Mouse (Mus musculus) MEL-GATA-1-ER (cell line): Measurements from ENCODE around the gene Ccl28.
"Not testable (repeated sequence)": the region's sequence is repeated elsewhere in the genome, so short reads cannot be mapped to it uniquely, and the experiment has no call there.

Experiments used
- DNase-seq: peaks from one replicate; pipeline ENCODE4 v3.0.0-alpha.2; 2012; ENCODE audit warnings: low read depth; ENCODE audit errors: extremely low read depth

Ccl28 gene

DNA sequence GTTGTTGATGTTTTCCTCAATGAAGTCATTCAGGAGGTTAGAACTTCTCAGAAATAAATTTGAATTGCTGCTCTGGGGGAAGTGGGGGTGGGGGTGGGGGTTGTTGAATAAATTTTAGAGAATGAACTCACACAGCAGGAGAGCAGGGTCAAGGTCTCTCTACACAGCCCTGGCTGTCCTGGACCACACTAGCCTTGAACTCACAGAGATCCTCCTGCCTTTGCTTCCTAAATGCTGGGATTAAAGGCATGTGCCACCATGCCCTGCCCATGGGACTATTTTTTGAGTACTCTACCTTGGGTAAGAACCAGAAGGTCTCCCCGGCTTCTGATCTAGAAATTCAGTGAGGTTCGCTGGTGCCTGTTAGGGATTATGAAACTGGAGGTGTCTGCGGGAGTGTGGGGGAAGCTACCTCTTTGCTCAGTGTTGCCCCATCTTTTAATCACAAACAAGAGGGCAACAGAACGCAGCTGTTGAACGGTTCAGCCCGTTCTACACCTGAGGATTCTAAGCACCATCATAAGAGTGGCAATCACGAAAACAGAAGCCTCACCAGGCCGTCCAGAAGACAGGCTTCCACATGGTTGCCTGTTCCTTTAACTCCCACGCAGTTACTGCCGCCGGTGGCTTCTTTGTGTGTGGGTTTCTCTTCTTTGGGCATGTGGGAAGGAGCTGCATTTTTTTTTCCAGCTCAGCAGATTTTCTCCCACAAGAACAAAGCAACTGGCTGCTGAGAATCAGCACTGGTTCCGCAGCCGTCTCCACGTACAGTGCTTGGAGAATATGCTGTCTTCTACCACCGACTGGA lies 25.5 kb downstream of the Ccl28 start:
- DNase-seq = no peak

DNA sequence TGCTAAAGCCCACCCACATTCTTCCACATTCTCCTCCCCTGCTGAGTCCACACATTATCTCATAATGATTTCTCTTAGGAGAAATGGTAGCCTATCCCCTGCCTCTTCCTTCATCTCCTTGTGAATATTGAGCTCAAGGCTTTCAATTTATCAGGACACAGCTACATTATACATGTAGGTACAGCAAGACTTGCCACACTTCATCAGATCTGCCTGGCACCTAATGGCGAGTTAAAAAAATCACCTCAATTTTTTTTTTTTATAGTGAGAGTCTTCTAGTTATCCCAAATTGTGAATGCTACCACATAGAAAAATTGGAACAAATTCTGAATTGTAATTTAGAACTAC lies 26.1 kb downstream of the Ccl28 start:
- no peak for DNase-seq

- DNase-seq = no peak
Observed at GRCm38 (mm10) chr13:119654734-119655133, 31.1 kb downstream of the Ccl28 start.

GRCm38 (mm10) chr13:119656246-119656645 lies 32.6 kb downstream of the Ccl28 start:
- DNase-seq = no peak

- no peak for DNase-seq
Observed at GRCm38 (mm10) chr13:119656846-119657416, 33.3 kb downstream of the Ccl28 start.

- DNase-seq = not testable (repeated sequence)
Observed at GRCm38 (mm10) chr13:119661420-119661819, 37.8 kb downstream of the Ccl28 start.

GRCm38 (mm10) chr13:119678794-119679193 lies 55.2 kb downstream of the Ccl28 start:
- no peak for DNase-seq

DNA sequence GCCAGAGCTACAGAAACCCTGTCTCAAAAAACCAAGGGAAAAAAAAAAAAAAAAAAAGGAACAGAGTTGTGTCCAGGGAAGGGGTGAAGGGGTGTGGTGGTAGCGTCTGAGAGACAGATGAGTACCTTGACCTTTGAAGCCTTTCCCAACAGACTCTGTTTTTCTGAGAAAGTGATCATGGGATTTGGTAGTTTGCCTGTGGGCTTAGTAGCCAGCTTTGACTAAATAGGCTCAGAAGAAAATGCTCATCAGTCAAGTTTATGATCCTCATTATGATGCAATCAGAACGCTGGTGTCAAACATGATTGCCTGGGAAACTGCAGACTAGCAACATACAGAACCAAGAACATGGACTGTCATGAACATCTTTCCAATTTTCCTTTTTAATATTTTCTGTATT lies 56.1 kb downstream of the Ccl28 start:
- DNase-seq = no peak

- DNase-seq = no peak
Observed at GRCm38 (mm10) chr13:119681161-119681560, 57.5 kb downstream of the Ccl28 start.

- no peak for DNase-seq
Observed at GRCm38 (mm10) chr13:119684416-119685177, 61.0 kb downstream of the Ccl28 start.

GRCm38 (mm10) chr13:119689709-119690038 lies 66.1 kb downstream of the Ccl28 start:
- DNase-seq = no peak

- DNase-seq = peak; percentile 98
Observed at GRCm38 (mm10) chr13:119690039-119690728, 66.6 kb downstream of the Ccl28 start, which contains the start of gene Hmgcs1. Gene Hmgcs1 (plus strand): TSS chr13:119690379.

GRCm38 (mm10) chr13:119690876-119691620 lies 67.4 kb downstream of the Ccl28 start:
- DNase-seq = no peak

- not testable (repeated sequence) for DNase-seq
Observed at GRCm38 (mm10) chr13:119691958-119692357, 68.3 kb downstream of the Ccl28 start.

- no peak for DNase-seq
Observed at GRCm38 (mm10) chr13:119695676-119696075, 72.1 kb downstream of the Ccl28 start.

DNA sequence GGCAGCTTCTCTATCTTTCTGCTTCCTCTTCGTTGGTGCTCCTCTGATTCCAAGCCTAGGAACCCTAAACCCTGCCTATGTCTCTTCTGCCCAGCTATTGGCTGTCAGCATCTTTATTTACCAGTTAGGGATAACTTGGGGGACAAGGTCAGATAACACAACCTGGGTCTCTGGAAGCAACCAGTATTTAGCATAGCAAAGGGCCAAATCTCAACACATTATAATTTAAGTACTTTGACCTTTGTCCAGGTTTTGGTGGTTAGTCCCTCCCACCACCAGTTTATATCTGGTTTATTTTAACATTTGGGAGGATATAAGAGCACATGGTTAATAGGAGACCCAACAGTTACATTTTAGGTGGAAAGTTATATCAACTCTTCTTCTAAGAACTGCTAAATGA lies 72.9 kb downstream of the Ccl28 start:
- no peak for DNase-seq

GRCm38 (mm10) chr13:119698436-119698835 lies 74.8 kb downstream of the Ccl28 start:
- no peak for DNase-seq
